Mouse (Mus musculus) thymus, postnatal 14 days (tissue): ENCODE data around the gene Tfap2b.

Experiments
- DNase-seq: peaks from one replicate; pipeline ENCODE4 v3.0.0; 2021

Gene Tfap2b

DNA sequence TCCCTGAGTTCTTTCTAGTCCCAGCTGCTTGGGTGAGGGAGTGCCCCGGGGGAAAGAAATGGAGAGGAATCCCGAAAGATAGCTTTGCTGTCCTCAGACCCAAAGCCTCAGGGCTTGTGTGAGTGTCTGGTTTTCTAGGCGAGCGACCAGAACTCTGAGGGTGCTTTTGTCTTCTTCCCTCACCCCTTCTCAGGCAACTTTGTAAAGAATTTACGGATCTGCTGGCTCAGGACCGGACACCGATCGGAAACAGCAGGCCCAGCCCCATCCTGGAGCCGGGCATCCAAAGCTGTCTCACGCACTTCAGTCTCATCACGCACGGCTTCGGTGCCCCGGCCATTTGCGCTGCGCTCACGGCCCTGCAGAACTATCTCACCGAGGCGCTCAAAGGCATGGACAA is 25.1 kb downstream of the Tfap2b start:
- no peak for DNase-seq

DNA sequence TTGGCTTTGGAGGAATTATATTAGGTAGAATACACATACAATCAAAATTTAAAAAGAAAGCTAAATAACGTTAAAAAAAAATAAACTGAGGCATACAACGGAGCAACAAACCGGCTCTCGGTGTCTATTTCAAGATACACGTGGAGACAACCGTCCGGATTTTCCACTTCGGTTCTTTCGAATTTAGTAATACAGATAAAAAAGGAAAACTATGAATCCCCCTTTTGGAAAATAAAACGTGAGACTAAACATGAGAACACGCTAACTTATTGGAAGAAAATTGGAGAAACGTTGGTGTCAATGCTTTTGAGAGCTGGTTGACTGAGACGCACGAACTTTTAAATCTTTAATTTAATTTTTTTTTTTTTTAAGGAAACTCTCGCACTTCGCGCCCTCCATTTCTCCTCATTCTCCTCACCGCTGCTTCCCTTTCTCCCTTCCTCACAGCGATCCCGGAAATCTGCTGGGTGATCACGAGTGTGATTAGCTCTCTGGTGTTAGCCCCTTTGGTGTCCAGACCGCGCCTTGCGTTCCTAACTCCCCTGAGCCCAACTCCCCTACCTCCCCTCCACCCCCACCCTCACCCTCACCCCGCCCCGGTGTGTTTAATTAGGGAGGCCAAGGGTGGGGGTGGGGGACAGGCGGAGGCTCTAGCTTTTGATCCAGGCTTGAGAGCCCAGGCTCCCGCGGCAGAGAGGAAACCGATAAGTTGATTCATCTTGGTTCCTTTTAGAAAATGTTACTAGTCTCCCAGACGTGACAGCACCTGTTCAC is 25.9 kb downstream of the Tfap2b start:
- DNase-seq, result no peak

DNA sequence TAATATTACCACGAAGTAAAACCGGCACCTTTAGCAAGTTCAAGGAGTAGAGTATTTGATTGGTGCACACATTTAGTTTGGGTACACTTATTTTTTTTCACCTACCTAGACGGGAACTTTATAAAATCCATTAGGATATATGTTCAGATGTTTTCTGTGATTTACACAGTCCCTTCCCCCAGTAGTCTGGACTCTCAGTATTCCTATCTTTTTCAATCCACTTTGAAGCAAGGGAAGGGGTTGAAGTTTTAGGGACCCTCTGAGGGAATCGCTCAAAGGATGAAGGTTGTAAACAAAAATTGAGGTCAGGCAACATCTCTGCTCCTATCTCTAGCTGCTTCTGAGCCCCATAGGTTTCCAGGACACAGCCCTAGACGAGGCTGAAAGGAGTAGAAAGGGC is 27.3 kb downstream of the Tfap2b start:
- DNase-seq, result no peak

DNA sequence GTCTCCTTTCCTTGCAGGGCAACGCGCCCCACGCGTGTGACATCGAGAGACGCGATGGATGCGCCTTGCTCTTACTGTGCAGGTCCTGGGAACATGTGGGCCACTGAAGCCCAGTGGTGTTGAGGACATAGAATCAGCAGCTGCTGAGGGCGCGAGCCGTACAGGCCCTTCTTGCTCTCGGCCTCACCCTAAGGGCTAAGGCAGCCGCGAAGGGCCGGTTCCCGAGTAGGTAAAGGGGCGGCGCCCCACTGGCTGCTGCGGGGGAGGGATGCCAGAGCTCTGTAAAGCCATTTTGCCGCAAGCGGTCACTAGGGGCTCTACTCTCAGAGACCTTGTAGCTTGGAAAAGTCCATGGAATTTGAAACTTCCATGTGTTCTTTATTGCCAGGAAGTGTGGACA is 27.9 kb downstream of the Tfap2b start:
- DNase-seq, result no peak

DNA sequence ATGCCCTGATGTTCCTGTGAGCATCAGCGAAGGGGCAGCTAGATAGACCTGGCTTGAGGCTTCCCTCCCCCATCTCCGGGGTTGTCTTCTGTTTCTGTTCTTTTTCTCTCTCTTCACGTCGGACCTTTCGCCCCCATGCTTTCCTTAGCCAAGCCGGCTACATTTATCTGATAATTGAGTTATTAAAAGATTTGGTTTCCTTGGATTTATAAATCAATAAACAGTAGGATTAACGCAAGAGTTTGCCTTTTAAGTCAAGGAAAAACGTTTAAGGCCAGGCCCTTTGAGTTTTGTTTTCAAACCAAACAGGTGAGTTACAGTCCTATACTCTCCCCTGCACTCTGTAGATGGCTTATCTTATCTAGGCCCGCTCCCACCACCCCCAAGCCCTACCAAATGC is 28.3 kb downstream of the Tfap2b start:
- no peak for DNase-seq

DNA sequence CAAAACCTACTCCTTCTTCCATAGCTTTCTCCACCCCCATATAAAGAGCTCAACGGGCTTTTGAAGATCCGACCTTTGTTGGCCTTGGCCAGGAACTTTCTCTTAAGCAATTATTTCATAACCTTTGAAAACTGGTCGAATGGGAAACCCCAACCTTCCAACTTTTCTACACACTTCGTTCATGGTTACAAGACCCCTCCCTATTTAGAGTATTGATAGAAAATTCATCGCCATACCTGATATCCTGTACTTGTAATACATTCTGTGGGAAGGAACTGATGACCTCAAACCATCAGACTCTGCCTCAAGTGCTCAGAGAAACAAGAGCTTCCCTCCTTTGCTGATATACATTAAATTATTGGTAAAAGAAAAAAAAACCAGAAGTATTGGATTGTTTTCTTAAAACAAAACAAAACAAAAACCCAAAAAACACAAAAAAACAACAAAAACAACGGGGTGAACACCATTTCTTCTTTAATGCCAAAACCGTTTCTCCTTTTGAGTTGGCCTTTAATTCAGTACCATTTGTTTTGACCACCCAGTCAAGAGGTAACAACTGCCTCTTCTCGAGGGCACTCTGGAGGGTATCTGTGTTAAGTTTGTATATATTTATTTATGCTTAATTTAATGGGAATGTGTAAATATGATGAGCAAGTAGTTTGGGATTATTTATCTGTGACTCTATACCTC is 29.2 kb downstream of the Tfap2b start:
- no peak for DNase-seq

DNA sequence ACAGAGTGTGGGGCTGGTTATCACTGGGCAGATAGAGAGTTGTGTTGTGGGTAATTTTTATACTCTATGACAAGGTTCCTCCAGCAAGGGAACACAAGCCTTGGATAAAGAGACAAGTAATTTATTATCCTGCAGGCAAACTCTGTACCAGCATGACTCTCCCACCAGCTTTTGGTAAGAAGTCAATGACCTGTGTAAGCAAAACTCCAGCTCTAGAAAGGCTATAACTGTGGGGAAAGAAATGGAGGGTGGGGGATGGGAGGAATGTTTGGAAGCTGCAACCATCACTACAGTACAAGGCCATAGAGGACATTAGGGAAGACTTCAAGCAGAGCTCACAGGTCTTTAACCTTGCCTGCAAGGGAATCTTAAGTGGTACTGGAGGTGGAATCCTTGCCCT is 31.3 kb downstream of the Tfap2b start:
- no peak for DNase-seq

DNA sequence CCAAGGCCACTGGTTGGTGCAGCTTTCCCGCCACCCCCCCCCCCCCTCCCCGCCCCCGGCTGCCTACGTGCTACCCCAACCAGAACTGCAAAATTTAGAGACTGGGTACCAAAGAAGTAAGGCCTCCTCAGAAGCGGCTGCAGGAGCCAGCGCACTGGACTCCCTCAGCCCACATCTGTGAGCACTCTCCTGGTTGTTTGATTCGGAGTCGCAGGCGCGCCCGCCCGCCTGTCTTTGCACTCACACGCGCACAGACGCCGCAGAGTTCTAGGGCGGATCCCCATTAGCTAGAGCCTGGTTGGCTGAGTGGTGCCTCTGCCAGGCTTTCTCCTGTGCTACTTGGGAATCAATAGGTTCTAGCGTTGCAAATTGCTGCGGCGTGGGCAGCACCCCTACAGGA is 32.6 kb downstream of the Tfap2b start:
- no peak for DNase-seq

DNA sequence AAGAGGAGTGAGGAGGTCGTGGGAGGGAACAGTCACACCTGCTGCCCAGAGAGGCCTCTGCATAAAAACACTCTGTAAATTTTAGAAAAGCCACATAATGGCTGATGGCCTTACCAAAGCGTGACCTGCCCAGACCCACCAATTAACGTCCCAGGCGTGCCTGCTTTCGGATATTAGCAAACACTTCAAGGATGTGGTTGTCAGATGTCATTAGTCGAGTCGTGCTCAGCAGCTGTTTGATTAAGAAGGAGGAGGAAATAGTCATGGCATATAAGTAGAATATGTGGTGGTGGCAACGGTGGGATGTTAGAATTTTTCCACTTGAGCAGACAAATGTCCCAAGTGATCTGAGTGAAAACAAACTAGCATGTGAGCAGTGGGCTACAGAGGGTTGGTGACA is 33.3 kb downstream of the Tfap2b start:
- no peak for DNase-seq

DNA sequence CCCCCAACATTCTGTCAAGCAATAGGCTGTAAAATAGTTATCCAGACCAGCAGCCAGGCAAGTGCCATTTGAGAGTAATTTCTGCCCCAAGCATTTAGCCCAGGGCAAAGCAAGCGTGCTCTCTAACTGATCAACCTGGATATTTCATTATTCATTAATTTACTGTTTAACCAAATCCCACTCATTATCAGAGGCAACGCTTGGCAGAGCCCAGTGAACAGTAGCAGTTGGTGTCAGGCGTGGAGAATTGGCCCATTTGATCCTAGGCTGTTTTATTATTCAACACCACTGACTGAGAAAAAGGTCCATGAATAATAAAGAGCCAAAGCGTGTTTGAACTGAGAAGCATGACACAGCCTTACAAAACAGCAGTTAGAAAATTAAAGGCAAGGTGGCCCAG is 36.3 kb downstream of the Tfap2b start:
- DNase-seq, result no peak

DNA sequence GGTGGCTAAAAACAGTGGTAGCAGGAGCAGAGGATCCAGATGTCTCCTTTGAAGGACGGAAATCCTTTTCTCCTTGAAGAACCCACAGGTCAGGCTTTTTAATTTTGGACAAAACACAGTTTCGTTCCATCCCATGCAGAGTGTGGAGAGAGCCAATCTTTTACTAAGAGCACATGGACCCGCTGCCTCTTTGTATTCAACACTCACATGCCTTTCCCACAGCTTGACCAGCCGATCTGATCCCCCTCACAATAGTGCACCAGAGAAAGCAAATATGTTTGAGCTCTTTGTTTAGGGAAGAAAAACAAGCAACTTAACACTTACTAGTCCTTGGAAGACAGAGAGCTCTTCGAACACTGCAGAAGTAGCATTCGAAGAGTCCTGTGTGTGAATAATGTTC is 42.6 kb downstream of the Tfap2b start:
- no peak for DNase-seq

DNA sequence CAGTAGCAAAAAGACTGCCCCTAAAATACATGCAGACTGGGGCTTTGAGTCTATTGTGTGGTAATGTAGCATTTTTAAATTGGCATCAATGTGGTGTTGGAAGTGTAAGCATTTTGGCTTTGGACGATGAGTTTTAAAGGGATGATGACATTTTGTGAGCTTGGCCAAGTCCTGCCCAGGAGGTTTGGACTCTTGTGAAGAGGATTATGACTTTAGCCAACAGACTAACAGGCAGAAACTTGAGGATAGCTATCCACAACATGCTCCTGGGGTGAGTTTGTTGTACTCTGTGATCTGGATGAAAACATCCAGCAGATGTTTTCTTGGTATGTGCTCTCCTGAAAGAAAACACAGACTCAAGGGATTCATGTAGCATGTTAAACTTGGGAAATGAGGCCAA is 60.9 kb downstream of the Tfap2b start:
- DNase-seq, result no peak
